Mouse (Mus musculus): Measurements from ENCODE around the gene Ppp1ca. TPM values are rescaled to one million over a fixed set of nuclear protein-coding genes. Genes with fewer than 3 reads are reported as not detected.

The Ppp1ca gene
- polyA plus RNA-seq, 1 experiment from 2014 or later: 284 TPM

DNA sequence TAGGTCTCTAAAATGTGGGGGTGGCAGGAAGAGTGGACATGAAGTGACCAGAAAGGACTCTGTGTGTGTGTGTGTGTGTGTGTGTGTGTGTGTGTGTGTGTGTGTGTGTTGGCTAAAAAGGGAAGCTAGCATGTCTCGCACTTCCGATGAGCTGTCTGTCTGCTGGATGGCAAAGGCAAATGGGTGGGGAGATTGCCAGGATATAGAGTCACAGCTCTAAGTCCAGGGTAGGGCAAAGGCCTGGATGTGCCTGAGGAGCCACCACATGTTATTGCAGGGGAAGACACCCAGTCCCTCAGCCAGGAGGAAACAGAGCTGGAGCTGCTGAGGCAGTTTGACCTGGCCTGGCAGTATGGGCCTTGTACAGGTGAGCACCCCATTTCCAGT lies 40.3 kb downstream of the Ppp1ca start:
- TF ChIP-seq CTCF (IDR thresholded peaks at IDR 0.05; ENCODE audit: low read depth) (no peak), EP300 (IDR thresholded peaks at IDR 0.05; ENCODE audit: low read depth) (no peak)
- Histone ChIP-seq H3K9ac (replicated peaks) (peak overlapping the region; percentile 64), H3K9me3 (ENCODE audit: low read length) (no peaks in the 10 kb centered on the region), H3K4me1 (ENCODE audit: insufficient read depth) (peaks cover 35% of the 10 kb centered on the region), H3K27me3 (ENCODE audit: insufficient read depth, low read length) (no peaks in the 10 kb centered on the region), H3K36me3 (replicated peaks; ENCODE audit: insufficient read depth, low read length) (no peaks in the 10 kb centered on the region), H3K4me3 (ENCODE audit: low read depth, low read length) (peak overlapping the region; percentile 56), H3K4me2 (ENCODE audit: low read depth, low read length) (peak overlapping the region; percentile 73), H3K27ac (ENCODE audit: low read depth) (peak overlapping the region; percentile 97)
- 7% methylated on average over 2 of the region's 2 CpGs for WGBS (ENCODE audit: insufficient replicate concordance)
- DNase-seq (no peak), ATAC-seq (peak; percentile 57)

GRCm38 (mm10) chr19:4232651-4233050 lies 40.8 kb downstream of the Ppp1ca start:
- peak overlapping the region; percentile 56; the same call in 1 of the 2 replicates for H3K4me3 ChIP-seq (ENCODE audit: low read depth, low read length)
- peak overlapping the region; percentile 64; the same call in 1 of the 2 replicates for H3K9ac ChIP-seq (replicated peaks)
- peaks cover 32% of the 10 kb centered on the region for H3K4me1 ChIP-seq (ENCODE audit: insufficient read depth)
- WGBS (ENCODE audit: insufficient replicate concordance): 77% methylated on average over 7 of the region's 7 CpGs
- H3K9me3 ChIP-seq (ENCODE audit: low read length): no peaks in the 10 kb centered on the region
- no peaks in the 10 kb centered on the region for H3K36me3 ChIP-seq (replicated peaks; ENCODE audit: insufficient read depth, low read length)
- TF ChIP-seq CTCF (IDR thresholded peaks at IDR 0.05; ENCODE audit: low read depth) (no peak), EP300 (IDR thresholded peaks at IDR 0.05; ENCODE audit: low read depth) (no peak)
- H3K27me3 ChIP-seq (ENCODE audit: insufficient read depth, low read length): no peaks in the 10 kb centered on the region
- peak overlapping the region; percentile 73 for H3K4me2 ChIP-seq (ENCODE audit: low read depth, low read length)
- ATAC-seq (no peak), DNase-seq (no peak)
- H3K27ac ChIP-seq (ENCODE audit: low read depth): peak overlapping the region; percentile 97

DNA sequence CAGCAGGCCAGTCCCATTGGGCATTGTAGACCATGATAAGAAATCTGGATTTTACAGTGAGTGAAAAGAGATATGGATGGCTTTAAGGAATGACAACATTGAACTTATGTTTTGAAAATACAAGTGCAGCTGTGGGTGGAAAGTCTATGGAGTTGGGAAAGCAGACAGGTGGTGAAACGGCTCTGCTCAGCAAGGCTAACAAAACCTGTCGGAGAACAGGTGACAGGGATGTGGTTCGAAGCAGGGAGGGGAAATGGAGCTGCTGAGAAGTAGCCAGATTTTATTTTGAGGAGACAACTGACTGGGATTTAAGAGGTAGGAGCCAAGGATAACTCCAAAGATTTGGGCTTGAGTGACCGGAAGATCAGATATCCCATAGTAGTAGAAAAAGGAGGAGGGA lies 42.7 kb downstream of the Ppp1ca start:
- WGBS (ENCODE audit: insufficient replicate concordance): 70% methylated on average over 4 of the region's 4 CpGs
- TF ChIP-seq EP300 (IDR thresholded peaks at IDR 0.05; ENCODE audit: low read depth) (no peak), CTCF (IDR thresholded peaks at IDR 0.05; ENCODE audit: low read depth) (no peak)

DNA sequence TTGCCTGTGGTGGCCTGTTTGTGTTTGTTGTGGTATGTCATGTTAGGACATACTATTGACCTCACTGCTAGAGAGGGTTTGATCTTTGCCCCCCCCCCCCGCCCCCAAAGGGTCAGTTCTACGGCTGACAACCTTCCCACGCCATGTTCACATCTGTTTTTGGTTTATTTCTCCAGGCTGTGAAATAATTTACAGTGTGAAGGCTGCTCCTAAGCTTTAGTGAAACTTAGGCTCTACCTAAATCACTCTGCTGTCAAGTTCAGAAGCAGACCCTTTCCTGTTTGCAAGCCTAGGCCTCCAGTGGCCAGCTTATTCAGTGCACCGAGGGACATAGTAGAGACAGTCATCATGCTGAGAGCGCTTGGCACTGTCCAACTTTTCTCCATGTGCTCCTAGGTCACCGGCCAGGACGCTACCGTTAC lies 48.4 kb downstream of the Ppp1ca start:
- H3K4me3 ChIP-seq (ENCODE audit: low read depth, low read length): no peak overlapping the region
- no peaks in the 10 kb centered on the region for H3K4me1 ChIP-seq (ENCODE audit: insufficient read depth)
- H3K9me3 ChIP-seq (ENCODE audit: low read length): no peaks in the 10 kb centered on the region
- TF ChIP-seq CTCF (IDR thresholded peaks at IDR 0.05; ENCODE audit: low read depth): no peak
- no peak for TF ChIP-seq EP300 (IDR thresholded peaks at IDR 0.05; ENCODE audit: low read depth)
- no peaks in the 10 kb centered on the region for H3K36me3 ChIP-seq (replicated peaks; ENCODE audit: insufficient read depth, low read length)
- H3K4me2 ChIP-seq (ENCODE audit: low read depth, low read length): no peak overlapping the region
- H3K27ac ChIP-seq (ENCODE audit: low read depth): peak overlapping the region; percentile 18; the same call in 1 of the 2 replicates
- peak; percentile 93 for ATAC-seq
- H3K9ac ChIP-seq (replicated peaks): no peak overlapping the region
- no peaks in the 10 kb centered on the region for H3K27me3 ChIP-seq (ENCODE audit: insufficient read depth, low read length)
- 46% methylated on average over 8 of the region's 8 CpGs for WGBS (ENCODE audit: insufficient replicate concordance)
- no peak for DNase-seq

More for the DNA sequence above, 42.7 kb downstream of the Ppp1ca start:
- ATAC-seq (no peak), DNase-seq (no peak)
- no peak overlapping the region for H3K4me2 ChIP-seq (ENCODE audit: low read depth, low read length)
- no peak overlapping the region for H3K27ac ChIP-seq (ENCODE audit: low read depth)
- no peaks in the 10 kb centered on the region for H3K9me3 ChIP-seq (ENCODE audit: low read length)
- H3K4me1 ChIP-seq (ENCODE audit: insufficient read depth): peaks cover 24% of the 10 kb centered on the region
- H3K27me3 ChIP-seq (ENCODE audit: insufficient read depth, low read length): no peaks in the 10 kb centered on the region
- H3K9ac ChIP-seq (replicated peaks): no peak overlapping the region
- no peaks in the 10 kb centered on the region for H3K36me3 ChIP-seq (replicated peaks; ENCODE audit: insufficient read depth, low read length)
- no peak overlapping the region for H3K4me3 ChIP-seq (ENCODE audit: low read depth, low read length)

- no peak for ATAC-seq
- Histone ChIP-seq H3K27me3 (ENCODE audit: insufficient read depth, low read length) (no peaks in the 10 kb centered on the region), H3K9ac (replicated peaks) (no peak overlapping the region), H3K9me3 (ENCODE audit: low read length) (no peaks in the 10 kb centered on the region), H3K4me2 (ENCODE audit: low read depth, low read length) (no peak overlapping the region), H3K4me1 (ENCODE audit: insufficient read depth) (no peaks in the 10 kb centered on the region), H3K4me3 (ENCODE audit: low read depth, low read length) (no peak overlapping the region), H3K27ac (ENCODE audit: low read depth) (no peak overlapping the region), H3K36me3 (replicated peaks; ENCODE audit: insufficient read depth, low read length) (no peaks in the 10 kb centered on the region)
- TF ChIP-seq CTCF (IDR thresholded peaks at IDR 0.05; ENCODE audit: low read depth) (peak; percentile 55), EP300 (IDR thresholded peaks at IDR 0.05; ENCODE audit: low read depth) (no peak)
- no peak for DNase-seq
- WGBS (ENCODE audit: insufficient replicate concordance): 66% methylated on average over 3 of the region's 3 CpGs
Observed at GRCm38 (mm10) chr19:4242416-4242815, 50.6 kb downstream of the Ppp1ca start.

- Histone ChIP-seq H3K27me3 (ENCODE audit: insufficient read depth, low read length) (no peaks in the 10 kb centered on the region), H3K4me2 (ENCODE audit: low read depth, low read length) (no peak overlapping the region), H3K36me3 (replicated peaks; ENCODE audit: insufficient read depth, low read length) (no peaks in the 10 kb centered on the region), H3K9ac (replicated peaks) (no peak overlapping the region), H3K27ac (ENCODE audit: low read depth) (no peak overlapping the region), H3K9me3 (ENCODE audit: low read length) (no peaks in the 10 kb centered on the region), H3K4me3 (ENCODE audit: low read depth, low read length) (no peak overlapping the region), H3K4me1 (ENCODE audit: insufficient read depth) (no peaks in the 10 kb centered on the region)
- WGBS (ENCODE audit: insufficient replicate concordance): 80% methylated on average over 6 of the region's 6 CpGs
- DNase-seq (no peak), ATAC-seq (no peak)
- TF ChIP-seq CTCF (IDR thresholded peaks at IDR 0.05; ENCODE audit: low read depth): no peak
- TF ChIP-seq EP300 (IDR thresholded peaks at IDR 0.05; ENCODE audit: low read depth): no peak
Observed at GRCm38 (mm10) chr19:4244775-4245174, 52.9 kb downstream of the Ppp1ca start.

Small RNAs within 50 kb of the gene (microRNA-seq; reads per million reads assigned to microRNA genes)
- not detected for gene Gm26115

Other genes starting within 250 kb of the Ppp1ca start
- 0.04 and 0.13 TPM in 2 replicates for gene Aldh3b3, start 233.4 kb upstream of the Ppp1ca start, polyA plus RNA-seq (2015; fragmentation: Nextera tagmentation; extraction: Ambion mirVana)
- gene Aldh3b2, start 219.7 kb upstream of the Ppp1ca start, polyA plus RNA-seq (2015; fragmentation: Nextera tagmentation; extraction: Ambion mirVana): 0.09 and 0.11 TPM in 2 replicates
- 19.3 and 22.0 TPM in 2 replicates for gene Acy3, start 205.5 kb upstream of the Ppp1ca start, polyA plus RNA-seq (2015; fragmentation: Nextera tagmentation; extraction: Ambion mirVana)
- gene Tbx10, start 199.3 kb upstream of the Ppp1ca start, polyA plus RNA-seq (2015; fragmentation: Nextera tagmentation; extraction: Ambion mirVana): not detected in 2 replicates
- gene Nudt8, start 191.5 kb upstream of the Ppp1ca start, polyA plus RNA-seq (2015; fragmentation: Nextera tagmentation; extraction: Ambion mirVana): 22.0 and 23.0 TPM in 2 replicates
- 0.26 and 0.49 TPM in 2 replicates for gene Gm49405, start 191.4 kb upstream of the Ppp1ca start, polyA plus RNA-seq (2015; fragmentation: Nextera tagmentation; extraction: Ambion mirVana)
- gene Doc2g, start 188.8 kb upstream of the Ppp1ca start, polyA plus RNA-seq (2015; fragmentation: Nextera tagmentation; extraction: Ambion mirVana): 0.36 and 0.74 TPM in 2 replicates
- gene Ndufv1, start 179.3 kb upstream of the Ppp1ca start, polyA plus RNA-seq (2015; fragmentation: Nextera tagmentation; extraction: Ambion mirVana): 171 and 172 TPM in 2 replicates
- gene Gstp1, start 154.1 kb upstream of the Ppp1ca start, polyA plus RNA-seq (2015; fragmentation: Nextera tagmentation; extraction: Ambion mirVana): 428 and 442 TPM in 2 replicates
- 5.8 and 6.4 TPM in 2 replicates for gene Gstp2, start 146.0 kb upstream of the Ppp1ca start, polyA plus RNA-seq (2015; fragmentation: Nextera tagmentation; extraction: Ambion mirVana)
- 64.5 and 67.3 TPM in 2 replicates for gene Gstp3, start 132.5 kb upstream of the Ppp1ca start, polyA plus RNA-seq (2015; fragmentation: Nextera tagmentation; extraction: Ambion mirVana)
- gene Cabp2, start 110.5 kb upstream of the Ppp1ca start, polyA plus RNA-seq (2015; fragmentation: Nextera tagmentation; extraction: Ambion mirVana): 0.38 and 0.43 TPM in 2 replicates
- gene Cdk2ap2, start 94.9 kb upstream of the Ppp1ca start, polyA plus RNA-seq (2015; fragmentation: Nextera tagmentation; extraction: Ambion mirVana): 91.2 and 91.9 TPM in 2 replicates
- 6.6 and 7.4 TPM in 2 replicates for gene Pitpnm1, start 92.1 kb upstream of the Ppp1ca start, polyA plus RNA-seq (2015; fragmentation: Nextera tagmentation; extraction: Ambion mirVana)
- gene Aip, start 66.2 kb upstream of the Ppp1ca start, polyA plus RNA-seq (2015; fragmentation: Nextera tagmentation; extraction: Ambion mirVana): 23.1 and 26.8 TPM in 2 replicates
- not detected in 2 replicates for gene Gpr152, start 52.3 kb upstream of the Ppp1ca start, polyA plus RNA-seq (2015; fragmentation: Nextera tagmentation; extraction: Ambion mirVana)
- 0.11 and 0.15 TPM in 2 replicates for gene Cabp4, start 48.0 kb upstream of the Ppp1ca start, polyA plus RNA-seq (2015; fragmentation: Nextera tagmentation; extraction: Ambion mirVana)
- gene Coro1b, start 43.4 kb upstream of the Ppp1ca start, polyA plus RNA-seq (2015; fragmentation: Nextera tagmentation; extraction: Ambion mirVana): 63.0 and 64.4 TPM in 2 replicates
- gene Ptprcap, start 38.5 kb upstream of the Ppp1ca start, polyA plus RNA-seq (2015; fragmentation: Nextera tagmentation; extraction: Ambion mirVana): 35.7 and 35.8 TPM in 2 replicates
- gene Rps6kb2, start 28.7 kb upstream of the Ppp1ca start, polyA plus RNA-seq (2015; fragmentation: Nextera tagmentation; extraction: Ambion mirVana): 22.1 and 23.0 TPM in 2 replicates
- 0.73 and 0.90 TPM in 2 replicates for gene Carns1, start 16.6 kb upstream of the Ppp1ca start, polyA plus RNA-seq (2015; fragmentation: Nextera tagmentation; extraction: Ambion mirVana)
- 8.4 and 9.9 TPM in 2 replicates for gene Tbc1d10c, start 781 bp upstream of the Ppp1ca start, polyA plus RNA-seq (2015; fragmentation: Nextera tagmentation; extraction: Ambion mirVana)
- 8.0 and 9.0 TPM in 2 replicates for gene Rad9a, start 9.6 kb downstream of the Ppp1ca start, polyA plus RNA-seq (2015; fragmentation: Nextera tagmentation; extraction: Ambion mirVana)
- 0.91 and 1.1 TPM in 2 replicates for gene Clcf1, start 22.2 kb downstream of the Ppp1ca start, polyA plus RNA-seq (2015; fragmentation: Nextera tagmentation; extraction: Ambion mirVana)
- not detected in 2 replicates for gene AC109138.7, start 22.3 kb downstream of the Ppp1ca start, polyA plus RNA-seq (2015; fragmentation: Nextera tagmentation; extraction: Ambion mirVana)
- 28.5 and 31.1 TPM in 2 replicates for gene Pold4, start 39.8 kb downstream of the Ppp1ca start, polyA plus RNA-seq (2015; fragmentation: Nextera tagmentation; extraction: Ambion mirVana)
- 3.3 and 3.4 TPM in 2 replicates for gene Ssh3, start 77.1 kb downstream of the Ppp1ca start, polyA plus RNA-seq (2015; fragmentation: Nextera tagmentation; extraction: Ambion mirVana)
- gene Ankrd13d, start 91.1 kb downstream of the Ppp1ca start, polyA plus RNA-seq (2015; fragmentation: Nextera tagmentation; extraction: Ambion mirVana): 0.54 and 0.92 TPM in 2 replicates
- 11.9 and 14.8 TPM in 2 replicates for gene Grk2, start 114.2 kb downstream of the Ppp1ca start, polyA plus RNA-seq (2015; fragmentation: Nextera tagmentation; extraction: Ambion mirVana)
- 7.8 and 8.5 TPM in 2 replicates for gene Kdm2a, start 206.2 kb downstream of the Ppp1ca start, polyA plus RNA-seq (2015; fragmentation: Nextera tagmentation; extraction: Ambion mirVana)
- 14.8 and 19.0 TPM in 2 replicates for gene Rhod, start 247.4 kb downstream of the Ppp1ca start, polyA plus RNA-seq (2015; fragmentation: Nextera tagmentation; extraction: Ambion mirVana)

All from liver, postnatal 0 days (tissue).